Comparison of ENCODE assay signal across 13 mouse cellular contexts in the genomic region with DNA sequence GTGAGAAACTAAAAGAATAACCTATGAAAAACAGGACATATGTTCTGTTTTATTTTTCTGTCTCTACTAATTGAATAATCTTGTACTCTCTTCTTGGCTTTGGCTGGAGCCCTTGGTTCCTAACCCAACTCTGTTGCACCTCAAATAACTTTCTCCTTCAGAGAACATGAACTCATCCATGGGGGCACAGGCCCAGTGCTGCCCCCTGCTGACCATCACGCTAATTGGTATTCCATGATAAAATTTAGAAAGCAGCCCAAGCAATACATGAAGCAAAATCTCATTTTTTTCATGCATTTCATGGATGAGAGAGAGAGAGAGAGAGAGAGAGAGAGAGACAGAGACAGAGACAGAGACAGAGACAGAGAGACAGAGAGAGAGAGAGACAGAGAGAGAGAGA.
DNase-seq lines count a peak whose midpoint lies in the region; ATAC-seq and TF ChIP-seq lines count a peak whose summit lies in the region.
"Had no signal": no experiment of that assay in that cellular context is flagged by ENCODE, and none has a peak within 500 bp of the region (broad histone marks: within the 10 kb centered on the region; RNA-seq: fewer than 3 reads in every experiment).

No protein-coding gene starts in this region.

- WGBS in hindbrain, postnatal 0 days = 77% methylated on average over 1 of the region's 1 CpGs
- WGBS in hindbrain, embryonic 16.5 days = 95% methylated on average over 1 of the region's 1 CpGs
- WGBS in liver, postnatal 0 days (ENCODE audit: insufficient replicate concordance) = 50% methylated on average over 1 of the region's 1 CpGs
- 67% methylated on average over 1 of the region's 1 CpGs for WGBS in limb, embryonic 10.5 days

- H3K4me1 ChIP-seq in hindbrain, postnatal 0 days (ENCODE audit: insufficient read depth, low read length) = no peaks in the 10 kb centered on the region
- no peaks in the 10 kb centered on the region for H3K4me1 ChIP-seq in hindbrain, embryonic 16.5 days (ENCODE audit: control insufficient read depth, insufficient read depth, low read depth, low read length)
- H3K4me1 ChIP-seq in liver, postnatal 0 days (ENCODE audit: insufficient read depth) = no peaks in the 10 kb centered on the region
- no peaks in the 10 kb centered on the region for H3K4me1 ChIP-seq in limb, embryonic 10.5 days
- H3K4me1 ChIP-seq: heart, embryonic 10.5 days; lung, embryonic 15.5 days had no signal

- no peak overlapping the region for H3K4me3 ChIP-seq in hindbrain, postnatal 0 days (ENCODE audit: low read length)
- H3K4me3 ChIP-seq in hindbrain, embryonic 16.5 days (ENCODE audit: low read length) = no peak overlapping the region
- H3K4me3 ChIP-seq in liver, postnatal 0 days (ENCODE audit: low read depth, low read length) = no peak overlapping the region
- H3K4me3 ChIP-seq in limb, embryonic 10.5 days = no peak overlapping the region
- H3K4me3 ChIP-seq: heart, embryonic 10.5 days; lung, embryonic 15.5 days had no signal

- no peak overlapping the region for H3K4me2 ChIP-seq in hindbrain, postnatal 0 days (ENCODE audit: low read depth, low read length)
- no peak overlapping the region for H3K4me2 ChIP-seq in hindbrain, embryonic 16.5 days (ENCODE audit: low read length)
- no peak overlapping the region for H3K4me2 ChIP-seq in liver, postnatal 0 days (ENCODE audit: low read depth, low read length)
- H3K4me2 ChIP-seq: lung, embryonic 15.5 days had no signal

- ATAC-seq in hindbrain, postnatal 0 days = no peak
- no peak for ATAC-seq in hindbrain, embryonic 16.5 days
- ATAC-seq in liver, postnatal 0 days = no peak

- H3K36me3 ChIP-seq in hindbrain, postnatal 0 days (ENCODE audit: insufficient read depth, low read length) = no peaks in the 10 kb centered on the region
- no peaks in the 10 kb centered on the region for H3K36me3 ChIP-seq in hindbrain, embryonic 16.5 days (ENCODE audit: control insufficient read depth, insufficient read depth, low read length)
- no peaks in the 10 kb centered on the region for H3K36me3 ChIP-seq in liver, postnatal 0 days (replicated peaks; ENCODE audit: insufficient read depth, low read length)
- H3K36me3 ChIP-seq in limb, embryonic 10.5 days = no peaks in the 10 kb centered on the region
- H3K36me3 ChIP-seq: heart, embryonic 10.5 days; lung, embryonic 15.5 days had no signal

- peak; percentile 11 for DNase-seq in adrenal gland, postnatal 14 days
- no peak for DNase-seq in adrenal gland, adult 8-10 months
- DNase-seq in hindbrain, postnatal 0 days (ENCODE audit: low spot score) = no peak
- no peak for DNase-seq in liver, postnatal 0 days
- no peak for DNase-seq in liver
- DNase-seq in brain, embryonic 14.5 days (ENCODE audit: low read depth) = no peak
- no peak for DNase-seq in limb, embryonic 10.5 days (ENCODE audit: low spot score)
- DNase-seq: cerebellum, postnatal 25 days; heart, postnatal 4 days; right cerebral cortex, adult 18-20 months had no signal

- TF ChIP-seq CTCF in hindbrain, postnatal 0 days (IDR thresholded peaks at IDR 0.05; ENCODE audit: low read depth) = peak; percentile 35
- peak; percentile 43 for TF ChIP-seq CTCF in liver, postnatal 0 days (IDR thresholded peaks at IDR 0.05; ENCODE audit: low read depth)
- peak; percentile 30; the same call in 1 of the 2 replicates for TF ChIP-seq CTCF in brain, embryonic 14.5 days (IDR thresholded peaks at IDR 0.05; ENCODE audit: borderline replicate concordance, extremely low read depth, insufficient read depth, insufficient read length)

- TF ChIP-seq EP300 in liver, postnatal 0 days (IDR thresholded peaks at IDR 0.05; ENCODE audit: low read depth) = no peak

- H3K27me3 ChIP-seq in hindbrain, postnatal 0 days (ENCODE audit: insufficient read depth, low read length) = no peaks in the 10 kb centered on the region
- H3K27me3 ChIP-seq in hindbrain, embryonic 16.5 days (replicated peaks; ENCODE audit: control insufficient read depth, insufficient read depth, low read length) = no peaks in the 10 kb centered on the region
- no peaks in the 10 kb centered on the region for H3K27me3 ChIP-seq in liver, postnatal 0 days (ENCODE audit: insufficient read depth, low read length)
- H3K27me3 ChIP-seq in limb, embryonic 10.5 days (ENCODE audit: low read depth, poor library complexity, severe bottlenecking) = no peaks in the 10 kb centered on the region
- H3K27me3 ChIP-seq: lung, embryonic 15.5 days had no signal

- H3K9ac ChIP-seq in hindbrain, postnatal 0 days (replicated peaks; ENCODE audit: low read length) = no peak overlapping the region
- H3K9ac ChIP-seq in hindbrain, embryonic 16.5 days (ENCODE audit: low read depth, low read length) = no peak overlapping the region
- H3K9ac ChIP-seq in liver, postnatal 0 days (replicated peaks) = no peak overlapping the region
- H3K9ac ChIP-seq: lung, embryonic 15.5 days had no signal

- H3K9me3 ChIP-seq in hindbrain, postnatal 0 days (ENCODE audit: low read length) = no peaks in the 10 kb centered on the region
- H3K9me3 ChIP-seq in hindbrain, embryonic 16.5 days (ENCODE audit: control insufficient read depth, low read length) = no peaks in the 10 kb centered on the region
- no peaks in the 10 kb centered on the region for H3K9me3 ChIP-seq in liver, postnatal 0 days (ENCODE audit: low read length)
- no peaks in the 10 kb centered on the region for H3K9me3 ChIP-seq in limb, embryonic 10.5 days (replicated peaks)
- H3K9me3 ChIP-seq: heart, embryonic 10.5 days; lung, embryonic 15.5 days had no signal

- no peak for TF ChIP-seq POLR2A in brain, embryonic 14.5 days (IDR thresholded peaks at IDR 0.05; ENCODE audit: borderline replicate concordance, extremely low read depth, insufficient read depth, insufficient read length, poor library complexity, severe bottlenecking)

- H3K27ac ChIP-seq in hindbrain, postnatal 0 days = no peak overlapping the region
- H3K27ac ChIP-seq in hindbrain, embryonic 16.5 days (ENCODE audit: low read depth, low read length) = no peak overlapping the region
- H3K27ac ChIP-seq in liver, postnatal 0 days (ENCODE audit: low read depth) = no peak overlapping the region
- H3K27ac ChIP-seq in limb, embryonic 10.5 days = no peak overlapping the region
- H3K27ac ChIP-seq: heart, embryonic 10.5 days; lung, embryonic 15.5 days had no signal
